Mouse (Mus musculus) right cerebral cortex, postnatal 25 days (tissue): ENCODE results near the gene Ssbp4.

ENCODE experiments used
- DNase-seq: peaks from one replicate; pipeline ENCODE4 v3.0.0; 2022

Gene Ssbp4

DNA sequence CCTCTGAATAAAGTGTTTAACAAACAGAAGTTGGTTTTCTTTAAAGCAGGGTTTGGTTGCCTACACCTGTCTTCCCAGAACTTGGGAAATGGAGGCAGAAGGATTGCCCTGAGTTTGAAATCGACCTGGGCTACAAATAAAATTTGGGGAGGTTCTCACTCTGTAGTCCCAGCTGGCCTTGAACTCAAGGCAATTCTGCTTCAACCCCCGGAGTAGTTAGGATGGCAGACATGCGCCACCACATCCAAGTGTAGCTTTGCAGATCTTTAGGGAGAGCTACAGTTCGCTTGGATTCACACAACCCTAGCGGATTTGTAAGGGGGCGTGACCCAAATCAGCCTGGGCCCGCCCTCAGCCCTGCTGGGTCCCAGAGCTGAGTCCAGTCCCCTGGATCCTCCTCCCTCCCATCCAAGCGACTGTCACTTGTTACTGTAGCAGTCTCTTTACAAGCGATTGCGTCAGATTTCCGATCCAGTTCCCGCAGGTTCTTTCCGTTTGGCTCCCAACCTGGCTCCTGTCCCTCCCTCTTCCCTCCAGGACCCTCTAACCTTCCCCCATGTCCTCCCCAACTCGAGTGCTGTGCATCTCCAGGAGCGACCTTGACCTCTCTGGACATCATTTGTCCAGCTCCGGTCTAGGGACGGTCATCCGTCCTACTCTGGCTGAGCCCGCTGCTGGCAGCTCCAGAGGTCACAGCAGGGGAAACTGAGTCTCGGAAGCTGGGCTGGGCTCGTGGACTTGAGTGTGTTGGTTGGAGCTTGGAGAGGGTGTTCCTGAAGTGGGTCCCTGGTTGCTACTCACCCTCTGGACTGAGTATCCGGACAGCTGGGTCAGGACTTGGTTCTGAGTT lies 22.1 kb upstream of the Ssbp4 start:
- DNase-seq, result no peak

DNA sequence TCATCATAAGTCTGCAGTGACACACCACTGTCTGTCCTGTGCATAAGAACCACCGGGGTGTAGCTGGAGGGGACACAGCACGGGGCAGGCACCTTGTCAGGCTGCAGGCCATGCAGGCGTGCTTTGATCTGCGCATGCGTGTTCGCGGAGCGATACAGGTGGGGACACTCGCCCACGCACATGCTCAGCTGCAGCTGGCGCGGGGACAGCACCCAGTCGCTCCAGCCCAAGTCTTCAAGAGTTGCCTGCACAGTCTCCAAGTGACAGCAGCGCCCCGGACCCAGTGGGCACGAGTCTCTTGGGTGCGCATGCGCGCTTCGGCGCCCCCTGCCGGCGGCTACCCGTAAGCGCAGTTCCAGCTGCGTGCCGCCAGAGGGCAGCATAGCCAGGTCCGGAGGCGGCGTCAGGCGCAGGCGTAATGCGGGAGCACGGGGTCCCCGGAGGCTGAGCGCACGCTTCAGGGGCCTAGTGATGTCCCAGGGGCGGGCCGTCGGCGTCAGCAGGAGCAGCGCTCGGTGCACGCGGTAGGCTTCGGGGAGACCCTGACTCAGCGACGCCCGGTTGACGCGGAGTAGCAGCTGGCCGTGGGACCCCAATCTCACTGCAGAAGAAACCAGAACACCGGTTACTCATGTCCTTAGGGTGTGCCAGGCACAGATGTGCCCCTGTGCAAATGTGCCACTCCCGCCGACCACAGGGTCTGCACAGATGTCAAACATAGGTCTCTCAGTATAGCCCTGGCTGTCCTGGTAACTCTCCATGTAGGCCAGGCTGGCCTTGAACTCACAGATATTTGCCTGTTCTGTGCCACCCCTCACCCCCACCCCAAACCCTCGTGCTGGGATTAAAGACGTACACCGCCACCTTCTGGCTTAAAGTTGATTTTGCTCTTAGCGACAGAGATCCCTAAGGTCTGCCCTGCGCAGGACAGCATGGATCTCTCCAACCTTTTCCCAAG lies 21.2 kb upstream of the Ssbp4 start:
- peak; percentile 90 for DNase-seq

DNA sequence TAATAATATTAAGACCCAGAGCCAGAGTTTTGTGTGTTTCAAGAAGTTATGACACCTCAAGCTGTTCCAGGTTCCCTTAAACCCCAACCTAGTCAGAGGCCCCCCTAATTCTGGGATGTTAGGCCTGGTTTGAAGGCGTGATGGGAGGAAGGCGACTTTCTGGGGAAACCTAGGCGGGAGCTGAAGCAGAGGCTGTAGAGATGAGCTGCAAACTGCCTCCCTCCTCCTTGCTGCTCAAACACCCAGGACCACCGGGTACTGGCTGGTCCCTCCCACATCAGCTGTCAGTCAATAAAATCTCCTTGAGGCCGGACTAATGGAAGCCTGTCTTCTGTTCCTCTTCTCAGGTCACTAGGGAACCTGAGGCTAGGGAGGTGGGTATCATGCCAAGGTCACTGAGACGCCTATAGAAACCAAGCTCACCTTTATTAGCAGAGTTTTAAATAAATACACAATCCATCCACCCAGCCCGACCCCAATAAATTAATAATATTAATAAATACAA lies 20.4 kb upstream of the Ssbp4 start:
- no peak for DNase-seq

DNA sequence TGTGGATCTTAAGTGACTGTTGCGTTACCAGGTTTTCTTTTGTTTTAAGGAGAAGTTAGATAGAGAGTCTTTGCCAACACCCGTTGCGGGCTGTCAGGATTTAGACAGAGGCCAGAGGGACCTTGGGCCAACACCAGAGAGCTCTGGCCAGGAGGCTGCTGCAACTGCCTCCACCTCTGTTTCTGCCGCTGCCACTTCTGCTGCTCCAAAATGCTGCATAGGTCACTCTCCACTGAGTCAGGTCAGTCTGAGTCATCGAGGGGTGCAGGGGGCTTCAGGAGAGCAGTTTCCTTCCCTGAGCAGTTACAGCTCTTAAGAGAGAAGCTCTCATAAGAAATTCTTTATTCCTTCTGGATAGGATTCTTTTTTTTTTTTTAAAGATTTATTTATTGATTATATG lies 18.4 kb upstream of the Ssbp4 start:
- no peak for DNase-seq

DNA sequence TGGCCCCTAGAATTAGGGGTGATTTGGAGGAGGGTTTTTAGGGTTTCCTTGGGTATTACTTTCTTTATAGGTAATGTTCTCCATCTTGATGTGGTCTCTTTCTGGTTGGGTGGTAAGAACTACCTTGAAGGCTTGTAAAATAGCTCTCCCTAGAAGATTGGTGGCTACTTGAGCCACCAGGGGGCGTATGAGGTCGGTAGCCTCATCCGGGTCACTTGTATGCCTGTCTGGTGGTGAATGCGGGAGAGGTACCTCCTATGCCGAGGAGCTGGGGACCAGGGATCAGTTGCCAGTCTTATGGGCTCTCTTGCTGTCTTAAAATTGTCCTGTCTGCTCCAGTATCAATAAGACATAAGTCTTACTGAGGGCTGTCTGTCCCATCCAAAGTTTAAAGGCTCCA lies 16.4 kb upstream of the Ssbp4 start:
- no peak for DNase-seq

DNA sequence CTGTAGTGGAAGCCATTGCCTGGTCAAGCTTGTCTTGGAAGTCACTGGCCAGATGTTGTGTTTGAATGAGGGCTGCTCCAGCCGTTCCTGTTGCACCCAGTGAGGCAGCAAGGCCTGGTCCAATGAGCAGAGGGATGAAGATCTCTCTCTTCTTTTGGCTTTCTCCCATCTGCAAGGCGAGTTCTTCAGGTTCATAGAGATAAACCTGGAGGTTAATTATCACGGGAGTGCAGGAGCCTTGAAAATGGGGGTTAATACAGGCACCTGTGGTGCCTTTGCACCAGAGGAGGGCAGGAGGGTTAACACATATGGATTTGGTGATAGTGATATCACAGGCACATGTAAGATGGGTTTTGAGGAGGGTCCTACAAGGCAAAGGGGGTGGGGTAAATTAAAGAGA lies 13.5 kb upstream of the Ssbp4 start:
- no peak for DNase-seq

DNA sequence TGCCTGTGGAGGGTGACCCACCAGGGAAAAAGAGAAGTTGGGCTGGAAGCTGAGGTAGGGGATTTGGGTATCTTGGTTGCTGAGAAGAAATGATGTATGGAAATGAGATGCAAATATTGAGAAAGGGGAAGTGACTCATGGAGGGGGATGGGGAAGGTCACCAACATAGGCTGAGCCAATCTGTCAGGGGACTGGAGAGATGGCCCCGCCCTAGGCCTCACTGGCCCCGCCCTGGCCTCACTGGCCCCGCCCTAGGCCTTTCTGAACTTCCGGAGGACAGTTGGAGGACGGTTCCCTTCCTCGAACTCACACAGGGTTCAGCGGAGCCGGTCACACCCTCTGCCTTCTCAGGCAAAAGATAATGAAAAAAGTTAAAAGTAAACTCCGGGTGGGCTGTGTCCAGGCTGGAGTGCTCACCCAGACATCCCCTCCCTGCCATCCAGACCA lies 10.2 kb upstream of the Ssbp4 start:
- DNase-seq, result no peak

DNA sequence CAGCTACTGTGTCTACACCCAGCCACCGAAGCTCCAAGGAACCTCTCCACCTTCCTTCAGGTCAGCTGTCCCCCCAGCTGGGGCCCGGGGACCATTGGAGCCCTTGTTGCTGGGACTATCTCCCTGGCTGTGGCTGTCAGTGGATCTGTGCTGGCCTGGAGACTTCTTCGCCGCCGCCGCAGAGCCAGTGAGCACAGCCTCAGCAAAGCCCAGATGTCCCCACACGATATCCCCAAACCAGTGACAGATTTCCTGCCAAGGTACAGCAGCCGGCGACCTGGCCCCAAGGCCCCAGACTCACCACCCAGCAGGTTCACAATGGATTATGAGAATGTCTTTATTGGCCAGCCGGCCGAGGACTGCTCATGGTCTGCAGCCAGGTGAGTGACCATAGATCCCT lies 9.3 kb upstream of the Ssbp4 start:
- no peak for DNase-seq

DNA sequence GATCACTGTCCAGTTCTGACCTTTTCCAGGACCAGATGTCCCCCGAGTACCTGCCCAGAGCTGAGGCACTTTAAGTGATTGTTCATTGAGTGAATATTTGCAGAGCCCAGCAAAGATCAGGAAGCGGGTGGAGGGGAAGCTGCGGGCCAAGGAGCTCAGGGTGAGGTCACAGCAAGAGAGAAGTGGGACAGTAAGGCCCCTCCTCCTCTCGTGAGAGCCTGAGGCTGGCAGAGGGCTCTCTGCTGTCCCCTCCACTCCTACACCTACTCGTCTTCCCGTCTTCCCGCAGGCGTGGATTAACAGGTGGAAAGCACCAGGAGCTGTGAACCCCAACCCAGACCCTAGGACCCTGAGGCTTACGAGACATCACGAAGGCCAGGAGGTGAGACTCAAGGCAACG lies 8.0 kb upstream of the Ssbp4 start:
- no peak for DNase-seq

DNA sequence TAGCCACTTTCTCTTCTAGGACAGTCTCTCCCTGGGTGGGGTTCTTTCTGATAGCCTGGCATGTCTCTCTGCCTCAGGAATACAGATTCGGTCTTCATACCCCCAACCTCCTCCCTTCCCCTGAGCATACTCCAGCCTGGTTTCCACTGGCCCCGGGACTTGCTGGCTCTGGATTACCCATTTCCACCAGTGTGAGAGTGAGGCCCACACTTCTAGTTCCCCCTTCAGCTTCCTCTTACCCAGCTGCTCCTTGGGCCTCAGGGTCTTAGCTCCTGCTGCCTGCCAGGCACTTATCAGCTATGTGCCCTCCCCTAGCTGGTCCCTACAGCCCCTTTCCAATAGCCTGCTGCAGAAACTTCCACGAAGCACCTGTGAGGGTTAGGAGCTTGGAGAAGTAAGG lies 7.2 kb upstream of the Ssbp4 start, which contains the start of gene Lrrc25:
Lrrc25 (plus strand) TSS at position 262 of the 400 bp plus-strand sequence.
- DNase-seq, result no peak

DNA sequence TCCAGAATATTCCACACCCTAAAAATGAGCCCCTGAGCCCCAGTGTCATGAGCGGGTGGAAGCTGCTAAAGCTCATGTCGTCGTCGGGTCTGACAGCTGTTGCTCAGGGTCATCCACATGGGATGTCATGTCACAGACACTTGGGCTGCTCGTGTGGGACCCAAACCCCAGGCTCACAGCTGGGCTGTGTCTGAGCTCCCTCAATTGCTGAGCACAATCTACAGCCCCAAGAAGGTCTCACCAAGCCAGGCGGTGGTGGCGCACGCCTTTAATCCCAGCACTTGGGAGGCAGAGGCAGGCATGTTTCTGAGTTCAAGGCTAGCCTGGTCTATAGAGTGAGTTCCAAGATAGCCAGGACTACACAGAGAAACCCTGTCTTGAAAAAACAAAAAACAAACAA lies 6.6 kb upstream of the Ssbp4 start:
- DNase-seq, result no peak

DNA sequence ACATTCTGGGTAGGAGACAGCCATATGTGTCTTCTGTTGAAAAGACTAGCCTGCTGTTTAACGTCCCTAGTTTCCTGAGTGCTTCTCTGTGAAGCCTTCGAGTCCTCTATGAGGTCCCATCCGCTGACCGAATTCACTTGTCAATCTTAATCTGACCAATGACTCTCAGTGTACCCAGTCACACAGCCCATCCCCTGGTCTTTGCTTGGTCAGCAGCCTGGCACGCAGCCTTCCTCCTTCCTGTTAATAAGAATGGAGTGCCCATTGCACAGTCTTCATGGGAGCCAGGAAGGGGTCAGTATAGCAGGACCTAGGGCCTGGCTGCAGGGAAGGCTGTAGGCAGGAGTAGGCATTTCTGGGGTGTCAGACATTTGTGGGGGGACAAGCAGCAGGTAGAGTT lies 5.8 kb upstream of the Ssbp4 start:
- no peak for DNase-seq

DNA sequence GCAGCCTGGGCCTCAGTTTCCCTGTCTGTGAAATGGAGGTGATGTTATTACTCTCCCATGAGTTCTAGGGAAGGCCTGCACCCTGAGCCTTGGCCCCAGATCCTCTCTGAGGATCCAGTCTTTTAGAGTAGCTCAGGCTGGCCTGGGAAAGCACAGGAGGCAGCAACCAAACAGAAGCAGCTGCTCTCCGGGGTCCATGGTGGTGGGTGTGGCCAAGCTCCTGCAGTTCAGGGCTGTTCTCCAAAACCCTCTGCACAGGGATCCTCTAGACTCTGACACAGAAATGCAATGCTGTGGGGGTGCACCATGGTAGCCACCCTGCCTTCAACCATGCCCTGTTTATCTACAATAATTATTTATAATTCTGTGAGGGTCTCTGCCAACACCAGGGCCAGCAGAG lies 5.1 kb upstream of the Ssbp4 start:
- no peak for DNase-seq

DNA sequence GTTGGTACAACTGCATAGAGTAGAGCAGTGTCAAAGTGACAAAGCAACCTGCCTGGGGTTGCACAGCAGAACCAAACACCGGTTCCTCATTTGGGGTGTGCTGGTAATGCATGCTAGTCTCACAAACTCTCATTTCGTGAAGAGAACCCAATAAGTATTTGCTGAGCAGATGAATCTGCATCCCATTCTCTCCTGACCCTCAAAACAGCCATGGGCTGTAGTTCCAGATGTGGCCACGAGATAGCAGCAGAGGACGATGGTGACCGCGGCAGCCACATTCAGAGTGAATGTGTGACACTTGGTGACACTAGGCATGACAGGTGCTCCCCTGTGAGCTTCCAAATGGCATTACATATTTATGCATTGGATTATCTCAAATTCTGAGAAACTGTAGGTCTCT lies 3.2 kb upstream of the Ssbp4 start:
- peak; percentile 80 for DNase-seq

DNA sequence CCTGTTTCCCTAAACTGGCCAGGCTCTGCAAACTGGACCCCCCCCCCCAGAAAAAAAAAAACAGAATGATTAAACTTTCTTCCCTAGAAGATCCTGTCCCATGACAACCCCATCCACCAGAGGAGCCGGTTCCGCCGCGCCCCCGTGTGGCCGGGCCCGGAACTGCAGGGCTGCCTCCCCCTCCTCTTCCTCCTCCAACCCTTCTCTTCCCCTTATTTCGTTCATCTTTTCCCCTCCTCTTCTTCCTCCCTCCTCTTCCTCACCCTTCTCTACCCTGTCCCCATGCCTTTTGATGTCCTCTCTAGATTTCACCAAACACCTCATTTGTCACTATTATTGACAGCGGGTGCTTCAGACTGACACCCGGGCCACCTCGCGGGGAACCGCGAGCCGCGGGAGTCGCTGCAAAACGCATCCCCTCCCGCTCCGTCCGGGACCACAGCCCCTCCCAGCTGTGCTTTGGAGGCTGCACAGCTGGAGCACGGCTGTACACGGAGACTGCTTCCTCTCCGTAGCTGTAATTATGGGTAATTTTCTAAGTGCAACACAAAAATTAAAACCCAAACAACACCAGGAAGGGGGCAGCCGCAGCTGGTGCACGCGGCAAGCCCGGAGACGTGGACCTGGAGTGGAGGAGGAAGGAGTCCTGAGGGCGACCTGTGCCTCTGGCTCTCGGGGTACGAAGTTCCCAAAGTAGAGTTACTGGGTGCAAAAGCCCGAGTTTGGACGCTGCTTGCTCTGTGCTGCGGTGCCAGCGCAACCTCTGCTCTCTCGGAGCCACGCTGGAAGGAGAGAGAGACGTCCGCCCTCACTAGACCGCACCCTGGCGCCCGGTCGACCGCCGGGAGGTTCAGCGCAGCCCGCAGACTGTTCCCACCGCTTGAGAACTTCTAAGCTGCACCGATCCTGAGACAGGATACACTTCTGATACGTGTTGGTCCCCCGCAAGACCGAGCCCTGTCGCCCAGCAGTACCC lies 2.4 kb upstream of the Ssbp4 start:
- peak; percentile 73 for DNase-seq

DNA sequence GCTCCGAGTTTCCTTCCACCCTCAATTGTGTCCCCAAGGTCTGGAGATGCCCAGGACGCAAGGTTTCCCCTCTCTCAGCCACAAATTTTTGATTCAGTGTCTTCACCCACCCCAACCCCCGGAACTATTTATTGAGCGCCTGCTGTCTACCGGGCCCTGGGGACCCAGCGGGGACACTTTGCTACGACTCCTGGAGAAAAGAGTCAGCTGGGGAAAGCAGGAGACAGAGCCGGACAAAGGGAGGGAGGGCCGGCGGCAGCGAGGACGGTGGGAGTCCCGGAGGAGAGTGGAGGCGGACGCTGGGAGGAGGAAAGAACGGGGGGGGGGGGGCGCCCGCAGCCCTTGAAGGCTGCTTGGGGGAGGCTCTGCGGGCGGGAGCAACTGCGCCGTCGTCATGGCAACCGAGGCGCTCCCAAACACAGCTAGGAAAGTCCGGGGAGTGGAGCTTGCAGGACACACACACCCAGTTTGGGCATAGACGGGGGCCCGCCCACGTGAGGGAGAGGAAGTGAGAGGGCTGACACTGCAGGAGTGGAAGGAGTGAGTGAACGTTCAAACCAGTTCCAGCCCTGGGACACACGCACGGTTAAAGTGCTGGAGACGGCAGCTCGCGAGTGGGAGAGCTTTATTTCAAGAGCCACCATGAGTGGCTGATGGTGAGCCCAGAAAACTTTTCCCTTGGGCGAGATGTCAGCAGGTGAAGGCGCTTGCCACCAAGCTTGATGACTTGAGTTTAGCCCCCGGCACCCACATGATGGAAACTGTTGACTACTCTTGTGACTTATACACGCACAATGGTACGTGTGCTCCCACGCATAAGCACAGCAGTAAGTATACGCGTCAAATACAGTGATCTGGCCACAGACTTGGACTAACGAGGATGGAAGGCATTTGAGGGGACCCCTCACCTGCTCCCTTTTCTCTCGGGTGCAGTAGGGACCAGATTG lies 1.4 kb upstream of the Ssbp4 start:
- DNase-seq, result peak; percentile 86

DNA sequence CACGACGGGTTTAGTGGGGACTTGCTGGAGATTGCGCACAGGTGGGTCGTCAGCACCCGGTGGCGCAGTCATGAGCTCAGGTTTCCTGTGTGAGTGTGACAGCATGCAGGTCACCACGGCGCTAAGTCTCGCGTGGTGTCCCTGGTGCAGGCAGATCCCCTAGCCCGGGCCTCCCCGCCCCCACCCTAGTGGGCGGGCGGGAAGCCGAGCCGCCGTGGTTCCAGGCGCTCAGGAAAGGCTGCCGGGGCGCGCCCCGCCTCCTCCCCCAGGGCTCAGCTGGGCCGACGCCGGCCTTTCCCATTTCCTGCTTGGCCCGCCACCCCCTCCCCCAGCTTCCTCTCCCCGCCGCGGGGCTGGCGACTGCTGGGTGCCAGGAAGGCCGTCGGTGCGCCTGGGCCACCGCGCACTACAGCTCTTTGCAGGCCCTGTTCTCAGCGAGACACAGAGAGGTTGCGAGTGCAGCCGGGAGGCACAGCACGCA lies 736 bp upstream of the Ssbp4 start:
- peak; percentile 74 for DNase-seq

DNA sequence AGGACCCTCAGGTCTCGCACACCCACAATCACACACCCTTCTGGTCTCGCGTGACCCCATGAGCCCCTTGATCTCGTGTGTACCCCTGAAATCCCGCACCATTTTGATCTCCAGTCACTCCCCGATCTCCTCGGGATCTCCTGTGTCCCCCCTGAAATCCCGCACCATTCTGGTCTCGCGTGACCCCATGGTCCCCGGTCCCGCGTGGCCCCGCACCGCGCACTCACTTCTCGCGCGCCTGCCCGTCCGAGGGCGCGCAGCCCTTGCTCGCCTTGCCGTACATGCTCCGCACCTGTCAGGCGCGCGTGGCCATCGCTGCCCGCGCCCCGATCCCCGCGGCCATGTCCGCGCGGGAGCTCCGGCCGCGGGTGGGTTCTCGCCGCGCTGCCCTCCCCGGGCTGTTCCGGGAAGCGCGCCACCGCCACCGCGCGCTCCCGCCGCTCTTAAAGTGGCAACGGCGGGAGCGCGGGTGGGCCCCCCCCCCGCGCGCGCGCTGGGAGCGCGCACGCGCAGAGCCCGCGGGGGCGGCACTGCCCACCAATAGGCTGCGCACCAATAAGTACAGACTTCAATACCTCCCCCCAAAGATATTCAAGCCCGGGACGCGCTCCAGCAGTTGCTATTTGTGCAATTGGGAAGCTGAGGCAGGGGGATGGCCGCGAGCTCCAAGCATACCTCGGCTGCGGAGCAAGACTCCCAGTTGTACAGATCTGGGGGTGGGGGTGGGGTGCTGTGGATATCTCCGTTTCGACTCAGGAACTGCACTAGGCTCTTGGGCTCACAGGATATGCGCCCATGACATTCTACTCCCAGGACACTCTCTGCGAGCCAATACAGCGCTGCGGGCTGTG lies 549 bp downstream of the Ssbp4 start:
- DNase-seq, result no peak

DNA sequence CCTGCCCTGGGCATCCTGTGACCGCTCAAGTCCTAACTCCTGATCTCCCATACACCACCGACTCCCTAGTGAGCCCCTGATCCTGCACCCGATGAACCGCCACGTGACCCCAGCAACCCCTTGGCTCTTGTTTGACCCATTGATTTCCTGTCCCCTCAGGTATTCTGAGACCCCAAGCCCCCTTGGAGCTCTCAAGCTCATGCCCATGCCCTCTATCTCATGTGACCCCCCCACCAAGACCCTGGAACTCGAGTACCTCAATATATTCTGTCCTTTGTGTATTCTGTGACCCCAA lies 1.1 kb downstream of the Ssbp4 start:
- DNase-seq, result no peak
